Mouse (Mus musculus) forebrain, embryonic 12.5 days (tissue): Measurements from ENCODE around the gene Ccn2. TPM values are rescaled to one million over a fixed set of nuclear protein-coding genes. Genes with fewer than 3 reads are reported as not detected.

Experiments used
- ATAC-seq: fragments of 200-750 bp; cut with Nextera tagmentation; 2 replicates; pipeline ENCODE4 v1.8.0; 2017; ENCODE audit warnings: moderate TSS enrichment; ENCODE audit not compliant: low FRiP score
- H3K27ac ChIP-seq: fragments of 300-500 bp; sonication (generic); 2 replicates; pipeline ENCODE4 v1.5.1; 2016; ENCODE audit warnings: mild to moderate bottlenecking
- H3K27me3 ChIP-seq: fragments of 300-500 bp; sonication (generic); 2 replicates; pipeline ENCODE4 v1.6.1; 2016; ENCODE audit warnings: mild to moderate bottlenecking
- H3K36me3 ChIP-seq: fragments of 300-500 bp; sonication (generic); replicated peaks from 2 replicates; pipeline ENCODE4 v1.6.1; 2016; ENCODE audit warnings: mild to moderate bottlenecking
- H3K4me1 ChIP-seq: fragments of 300-500 bp; sonication (generic); 2 replicates; pipeline ENCODE4 v1.6.1; 2016
- H3K4me2 ChIP-seq: fragments of 300-500 bp; sonication (generic); 2 replicates; pipeline ENCODE4 v1.6.1; 2016; ENCODE audit warnings: mild to moderate bottlenecking, moderate library complexity
- H3K4me3 ChIP-seq: fragments of 300-500 bp; sonication (generic); replicated peaks from 2 replicates; pipeline ENCODE4 v1.5.1; 2016; ENCODE audit warnings: mild to moderate bottlenecking
- H3K9ac ChIP-seq: fragments of 300-500 bp; sonication (generic); 2 replicates; pipeline ENCODE4 v1.6.1; 2016; ENCODE audit warnings: mild to moderate bottlenecking
- H3K9me3 ChIP-seq: fragments of 300-500 bp; sonication (generic); 2 replicates; pipeline ENCODE4 v1.6.1; 2016
- WGBS: fragments of 180-500 bp; shearing (Covaris S2); methylation state at CpG from one replicate; pipeline ENCODE4 v1.1.7; 2016; 5-methylcytosine and 5-hydroxymethylcytosine counted together
- polyA plus RNA-seq: library from polyadenylated mRNA; unstranded; fragments of >200 nt; fragmentation: Nextera tagmentation; extraction: Ambion mirVana; gene quantifications from 2 replicates; pipeline ENCODE4 v1.2.1, GENCODE M21; 2016

Ccn2 gene
- polyA plus RNA-seq, result 5.0 and 7.7 TPM in 2 replicates

DNA sequence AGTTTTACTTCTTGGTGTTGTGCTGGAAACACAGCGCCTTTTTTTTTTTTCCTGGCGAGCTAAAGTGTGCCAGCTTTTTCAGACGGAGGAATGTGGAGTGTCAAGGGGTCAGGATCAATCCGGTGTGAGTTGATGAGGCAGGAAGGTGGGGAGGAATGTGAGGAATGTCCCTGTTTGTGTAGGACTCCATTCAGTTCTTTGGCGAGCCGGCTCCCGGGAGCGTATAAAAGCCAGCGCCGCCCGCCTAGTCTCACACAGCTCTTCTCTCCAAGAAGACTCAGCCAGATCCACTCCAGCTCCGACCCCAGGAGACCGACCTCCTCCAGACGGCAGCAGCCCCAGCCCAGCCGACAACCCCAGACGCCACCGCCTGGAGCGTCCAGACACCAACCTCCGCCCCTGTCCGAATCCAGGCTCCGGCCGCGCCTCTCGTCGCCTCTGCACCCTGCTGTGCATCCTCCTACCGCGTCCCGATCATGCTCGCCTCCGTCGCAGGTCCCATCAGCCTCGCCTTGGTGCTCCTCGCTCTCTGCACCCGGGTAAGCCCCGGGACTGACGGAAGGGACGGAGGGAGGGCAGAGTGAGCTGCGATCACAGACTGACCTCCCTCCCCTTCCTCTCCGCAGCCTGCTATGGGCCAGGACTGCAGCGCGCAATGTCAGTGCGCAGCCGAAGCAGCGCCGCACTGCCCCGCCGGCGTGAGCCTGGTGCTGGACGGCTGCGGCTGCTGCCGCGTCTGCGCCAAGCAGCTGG lies at the start of gene Ccn2:
Gene Ccn2, plus strand, starts transcription at position 193 of the 753 bp plus-strand sequence.
- H3K27ac ChIP-seq, result peak within 1 kb of the TSS; percentile 63
- peak within 1 kb of the TSS; percentile 61 for H3K4me3 ChIP-seq
- peaks cover 11% of the 10 kb centered on the region; the same call in 1 of the 2 replicates for H3K27me3 ChIP-seq
- no peaks in the 10 kb centered on the region for H3K36me3 ChIP-seq
- H3K4me1 ChIP-seq, result peaks cover 19% of the 10 kb centered on the region
- H3K9ac ChIP-seq, result peak within 1 kb of the TSS; percentile 68
- peak; percentile 89 for ATAC-seq
- H3K4me2 ChIP-seq, result peak within 1 kb of the TSS; percentile 74
- no peaks in the 10 kb centered on the region for H3K9me3 ChIP-seq
- WGBS, result under 1% methylated on average over 52 of the region's 53 CpGs

DNA sequence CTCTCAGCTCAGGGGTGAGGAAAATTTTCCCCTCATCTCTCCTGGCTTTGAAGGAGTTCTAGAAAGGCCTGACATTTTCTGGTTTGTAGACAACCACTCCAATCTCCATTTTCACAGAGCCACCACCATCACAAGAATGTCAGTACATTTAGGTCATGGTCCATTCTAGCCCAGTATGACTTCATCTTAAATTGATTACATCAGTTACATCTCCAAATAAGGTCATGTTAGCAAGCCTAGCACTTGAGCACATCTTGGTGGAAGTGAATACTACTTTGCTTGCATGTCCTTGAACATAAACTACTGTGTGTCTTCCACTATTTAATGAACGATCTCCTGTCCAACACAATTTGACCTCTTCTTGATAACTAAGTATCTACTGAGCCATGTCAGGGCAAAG lies 42.4 kb upstream of the Ccn2 start:
- Histone ChIP-seq H3K4me3 (no peak overlapping the region), H3K9me3 (no peaks in the 10 kb centered on the region), H3K9ac (no peak overlapping the region), H3K27me3 (no peaks in the 10 kb centered on the region), H3K27ac (no peak overlapping the region), H3K4me1 (no peaks in the 10 kb centered on the region), H3K4me2 (no peak overlapping the region), H3K36me3 (no peaks in the 10 kb centered on the region)
- 86% methylated on average over 1 of the region's 1 CpGs for WGBS
- no peak for ATAC-seq

DNA sequence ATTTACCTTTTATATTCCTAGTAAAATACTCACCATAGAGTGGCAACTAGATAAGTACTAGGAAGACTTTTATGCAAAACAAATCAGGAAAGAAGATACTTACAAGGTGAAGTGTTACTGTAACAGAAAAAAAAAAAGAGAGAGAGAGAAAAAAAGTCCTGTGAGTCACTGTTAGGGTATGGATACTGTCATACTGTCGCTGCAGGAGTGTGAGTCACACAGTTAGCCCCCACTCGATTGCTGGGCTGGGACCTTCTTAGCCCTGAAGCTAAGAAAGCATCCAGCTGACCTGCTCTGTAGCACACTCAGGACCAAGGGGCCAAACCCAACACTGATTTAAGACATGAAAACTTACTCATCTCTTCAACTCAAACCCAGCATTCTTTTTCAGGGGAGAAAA lies 41.2 kb upstream of the Ccn2 start:
- H3K4me3 ChIP-seq, result no peak overlapping the region
- H3K4me1 ChIP-seq, result no peaks in the 10 kb centered on the region
- H3K27me3 ChIP-seq, result no peaks in the 10 kb centered on the region
- no peak overlapping the region for H3K4me2 ChIP-seq
- no peaks in the 10 kb centered on the region for H3K9me3 ChIP-seq
- ATAC-seq, result no peak
- H3K27ac ChIP-seq, result no peak overlapping the region
- 76% methylated on average over 2 of the region's 2 CpGs for WGBS
- no peak overlapping the region for H3K9ac ChIP-seq
- no peaks in the 10 kb centered on the region for H3K36me3 ChIP-seq

DNA sequence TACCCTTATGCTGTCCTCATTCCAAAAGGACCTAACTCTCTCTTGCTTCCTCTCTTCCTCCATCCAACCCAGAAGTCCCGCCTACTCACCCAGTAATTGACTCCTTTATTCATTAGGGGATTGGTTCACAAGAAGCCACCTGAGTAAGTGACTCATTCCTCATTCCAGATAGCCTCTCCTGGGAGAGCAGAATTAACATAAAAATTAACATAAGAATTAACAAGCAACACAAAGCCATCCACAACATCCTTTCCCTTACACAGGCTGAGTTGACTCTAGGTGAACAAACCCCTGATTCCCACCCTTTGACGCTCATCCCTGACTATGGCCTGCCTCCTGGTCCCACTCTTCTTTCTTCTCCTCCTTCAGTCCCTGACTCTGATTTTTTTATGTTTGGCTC lies 36.9 kb upstream of the Ccn2 start:
- WGBS, result 70% methylated on average over 2 of the region's 2 CpGs
- H3K36me3 ChIP-seq, result no peaks in the 10 kb centered on the region
- no peak for ATAC-seq
- H3K4me2 ChIP-seq, result no peak overlapping the region
- no peak overlapping the region for H3K4me3 ChIP-seq
- H3K27me3 ChIP-seq, result no peaks in the 10 kb centered on the region
- no peaks in the 10 kb centered on the region for H3K9me3 ChIP-seq
- no peak overlapping the region for H3K27ac ChIP-seq
- no peaks in the 10 kb centered on the region for H3K4me1 ChIP-seq
- no peak overlapping the region for H3K9ac ChIP-seq

DNA sequence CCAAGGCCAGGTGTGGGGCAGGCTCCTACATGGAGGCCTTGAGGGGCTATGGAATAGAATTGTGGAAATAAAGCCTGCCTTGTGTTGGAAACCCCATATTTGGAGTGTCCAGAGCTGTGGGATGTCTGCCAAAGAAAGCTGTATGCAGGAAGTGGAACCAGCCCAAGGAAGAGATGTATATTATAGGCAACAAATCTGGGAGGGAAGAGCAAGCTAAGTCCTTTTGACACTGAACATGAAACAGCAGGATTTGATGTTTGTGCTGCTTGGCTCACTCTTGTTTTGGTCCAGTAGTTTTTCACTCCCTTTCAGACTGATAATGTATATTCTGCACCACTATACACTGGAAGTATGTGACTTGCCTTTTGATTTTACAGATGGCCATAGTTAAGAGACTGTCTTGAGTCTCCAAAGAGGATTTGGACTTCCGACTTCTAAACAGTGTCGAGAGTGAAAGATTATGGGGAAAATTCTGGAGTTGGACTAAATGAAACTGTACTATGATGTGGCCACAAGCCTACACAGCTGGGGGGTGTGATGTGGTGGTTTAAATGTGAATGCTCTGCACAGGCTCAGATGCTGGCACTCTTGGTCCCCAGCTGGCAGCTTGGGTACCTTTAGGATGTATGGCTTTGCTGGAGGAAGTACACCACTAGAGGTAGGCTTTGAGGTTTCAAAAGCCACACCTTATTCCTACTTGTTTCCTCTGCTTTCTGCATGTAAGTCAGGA lies 25.4 kb upstream of the Ccn2 start:
- no peak overlapping the region for H3K4me2 ChIP-seq
- peaks cover 6% of the 10 kb centered on the region; the same call in 1 of the 2 replicates for H3K4me1 ChIP-seq
- H3K9ac ChIP-seq, result no peak overlapping the region
- no peak overlapping the region for H3K27ac ChIP-seq
- no peaks in the 10 kb centered on the region for H3K9me3 ChIP-seq
- WGBS, result 92% methylated on average over 2 of the region's 2 CpGs
- H3K4me3 ChIP-seq, result no peak overlapping the region
- no peaks in the 10 kb centered on the region for H3K36me3 ChIP-seq
- no peak for ATAC-seq
- no peaks in the 10 kb centered on the region for H3K27me3 ChIP-seq

DNA sequence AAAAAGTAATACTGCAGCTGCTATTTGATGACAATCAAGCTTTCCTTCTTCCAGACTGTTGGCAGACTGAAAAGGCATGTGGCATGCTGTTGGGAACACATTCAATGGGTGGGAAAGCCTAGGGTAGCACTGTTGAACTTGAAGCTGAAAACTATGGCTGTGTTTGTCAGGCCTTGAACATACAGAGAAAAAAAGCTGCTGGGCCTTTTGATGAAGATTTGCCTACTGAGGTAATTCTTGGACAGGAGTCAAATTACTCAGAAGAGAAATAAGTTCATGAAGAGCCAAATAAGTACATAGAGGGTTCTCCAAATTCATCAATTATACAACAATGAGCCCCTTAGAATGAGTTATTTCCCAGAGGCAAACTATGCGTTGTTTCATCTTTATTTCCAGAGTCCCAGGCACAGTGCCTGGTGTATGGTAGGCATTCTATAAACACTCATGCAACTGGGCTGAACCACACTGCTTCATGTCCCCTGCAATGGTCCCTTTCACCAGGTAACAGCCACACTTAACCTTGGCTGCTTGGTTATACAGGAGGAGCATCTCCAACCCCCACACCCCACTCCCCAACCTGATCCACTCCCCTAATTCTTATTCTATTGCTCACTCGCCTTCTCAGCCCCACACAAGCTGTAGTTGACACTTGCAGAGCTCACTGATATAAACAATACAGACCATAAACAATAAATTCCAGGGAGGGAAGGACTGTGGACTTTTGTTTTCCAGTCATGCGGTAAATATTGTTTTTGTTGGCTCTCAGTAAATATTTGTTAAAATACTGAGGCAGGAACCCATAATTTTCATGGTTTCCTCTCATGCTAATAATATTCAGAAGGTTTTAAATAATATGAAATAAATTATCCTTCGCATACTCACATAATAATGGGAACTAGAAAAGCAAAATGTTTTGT lies 22.9 kb upstream of the Ccn2 start:
- 64% methylated on average over 4 of the region's 4 CpGs for WGBS
- no peak overlapping the region for H3K27ac ChIP-seq
- H3K4me3 ChIP-seq, result no peak overlapping the region
- H3K4me2 ChIP-seq, result no peak overlapping the region
- H3K4me1 ChIP-seq, result peaks cover 6% of the 10 kb centered on the region; the same call in 1 of the 2 replicates
- no peaks in the 10 kb centered on the region for H3K9me3 ChIP-seq
- no peaks in the 10 kb centered on the region for H3K36me3 ChIP-seq
- H3K27me3 ChIP-seq, result no peaks in the 10 kb centered on the region
- no peak for ATAC-seq
- H3K9ac ChIP-seq, result no peak overlapping the region

DNA sequence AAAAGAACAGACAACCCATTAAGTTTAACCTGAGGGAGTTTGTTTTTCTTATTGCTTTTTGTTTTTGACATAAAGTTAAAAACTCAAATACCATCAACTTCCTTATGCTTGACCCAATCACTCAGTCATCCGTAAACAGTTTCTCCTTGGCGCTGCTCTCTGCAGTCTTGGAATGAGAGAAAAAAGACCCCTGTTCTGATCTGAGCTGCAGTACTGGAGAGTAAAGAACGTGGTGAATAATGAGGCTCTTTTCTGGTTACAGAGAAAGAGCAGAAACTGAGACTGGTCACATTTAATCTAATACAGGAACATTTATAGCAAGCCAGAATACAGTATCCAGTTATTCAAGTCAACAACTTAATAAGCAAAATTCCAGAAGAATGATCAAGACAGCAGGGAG lies 21.8 kb upstream of the Ccn2 start:
- no peaks in the 10 kb centered on the region for H3K36me3 ChIP-seq
- no peaks in the 10 kb centered on the region for H3K9me3 ChIP-seq
- H3K4me2 ChIP-seq, result no peak overlapping the region
- ATAC-seq, result no peak
- H3K27ac ChIP-seq, result no peak overlapping the region
- WGBS, result 42% methylated on average over 3 of the region's 3 CpGs
- no peak overlapping the region for H3K4me3 ChIP-seq
- no peak overlapping the region for H3K9ac ChIP-seq
- peaks cover 6% of the 10 kb centered on the region; the same call in 1 of the 2 replicates for H3K4me1 ChIP-seq
- H3K27me3 ChIP-seq, result no peaks in the 10 kb centered on the region

DNA sequence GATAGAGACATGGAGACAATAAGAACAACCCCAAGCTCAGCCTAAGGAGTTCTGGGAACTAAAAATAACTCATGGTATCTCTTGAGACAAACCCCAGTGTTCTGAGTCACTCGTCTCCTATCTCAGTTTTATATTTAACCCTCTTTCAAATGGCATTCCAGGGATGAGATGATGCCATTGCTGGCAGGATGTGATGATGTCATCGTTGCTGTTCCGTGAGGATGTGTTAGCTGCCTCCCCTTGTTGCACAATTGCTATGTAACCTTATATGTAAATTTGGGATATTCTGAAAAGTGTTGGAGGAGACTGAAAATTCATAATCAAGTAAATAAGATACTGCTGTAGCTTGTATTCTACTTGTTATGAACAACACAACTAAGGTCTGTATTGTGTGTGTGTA lies 14.2 kb upstream of the Ccn2 start:
- WGBS, result 86% methylated on average over 3 of the region's 3 CpGs
- Histone ChIP-seq H3K4me1 (no peaks in the 10 kb centered on the region), H3K27me3 (no peaks in the 10 kb centered on the region), H3K36me3 (no peaks in the 10 kb centered on the region), H3K4me3 (no peak overlapping the region), H3K4me2 (no peak overlapping the region), H3K27ac (no peak overlapping the region), H3K9me3 (no peaks in the 10 kb centered on the region), H3K9ac (no peak overlapping the region)
- no peak for ATAC-seq

DNA sequence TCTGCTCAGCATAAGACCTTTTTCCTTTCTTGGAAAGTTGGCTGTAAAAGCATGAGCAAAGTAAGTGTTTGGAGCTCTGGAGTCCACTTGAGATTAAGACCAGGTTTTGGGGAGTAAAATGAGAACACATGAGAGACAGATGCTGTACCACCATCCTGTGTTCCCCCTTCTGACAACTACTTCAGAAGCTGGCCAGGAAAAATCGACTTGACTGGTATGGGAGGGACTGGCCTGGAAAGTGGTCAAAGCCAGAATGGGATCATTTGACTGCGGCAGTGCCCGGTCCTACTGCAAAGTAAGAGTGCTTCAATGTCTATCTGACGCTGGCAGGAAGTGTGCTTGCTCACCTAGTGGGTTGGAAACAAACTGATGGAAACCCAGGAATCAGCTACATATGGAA lies 6.4 kb upstream of the Ccn2 start:
- H3K27ac ChIP-seq, result no peak overlapping the region
- 88% methylated on average over 4 of the region's 4 CpGs for WGBS
- H3K27me3 ChIP-seq, result no peaks in the 10 kb centered on the region
- H3K4me2 ChIP-seq, result no peak overlapping the region
- H3K4me1 ChIP-seq, result peaks cover 7% of the 10 kb centered on the region
- no peaks in the 10 kb centered on the region for H3K36me3 ChIP-seq
- H3K9me3 ChIP-seq, result no peaks in the 10 kb centered on the region
- no peak overlapping the region for H3K9ac ChIP-seq
- ATAC-seq, result no peak
- H3K4me3 ChIP-seq, result no peak overlapping the region

DNA sequence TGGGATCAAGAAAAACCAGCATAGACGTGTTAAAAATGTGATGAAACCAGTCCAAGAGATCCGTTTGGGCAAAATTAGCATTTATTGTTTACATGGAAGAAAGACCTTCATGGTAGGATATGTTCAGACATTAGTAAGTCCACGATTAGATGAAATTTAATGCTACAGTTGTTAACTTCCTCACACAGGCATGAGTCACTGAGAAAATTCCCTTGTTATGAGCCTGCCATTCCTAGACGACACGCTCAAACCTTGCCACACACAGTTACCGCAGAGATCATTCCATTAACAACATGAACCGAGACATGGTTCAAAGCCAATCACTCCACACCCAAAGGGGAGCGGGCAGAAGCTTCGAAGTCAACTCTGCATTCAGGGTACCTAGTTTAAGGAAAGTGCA lies 6.0 kb upstream of the Ccn2 start:
- no peak for ATAC-seq
- no peak overlapping the region for H3K4me3 ChIP-seq
- peaks cover 10% of the 10 kb centered on the region for H3K4me1 ChIP-seq
- WGBS, result 93% methylated on average over 9 of the region's 9 CpGs
- no peaks in the 10 kb centered on the region for H3K27me3 ChIP-seq
- H3K9ac ChIP-seq, result no peak overlapping the region
- H3K27ac ChIP-seq, result no peak overlapping the region
- H3K36me3 ChIP-seq, result no peaks in the 10 kb centered on the region
- H3K9me3 ChIP-seq, result no peaks in the 10 kb centered on the region
- H3K4me2 ChIP-seq, result no peak overlapping the region

DNA sequence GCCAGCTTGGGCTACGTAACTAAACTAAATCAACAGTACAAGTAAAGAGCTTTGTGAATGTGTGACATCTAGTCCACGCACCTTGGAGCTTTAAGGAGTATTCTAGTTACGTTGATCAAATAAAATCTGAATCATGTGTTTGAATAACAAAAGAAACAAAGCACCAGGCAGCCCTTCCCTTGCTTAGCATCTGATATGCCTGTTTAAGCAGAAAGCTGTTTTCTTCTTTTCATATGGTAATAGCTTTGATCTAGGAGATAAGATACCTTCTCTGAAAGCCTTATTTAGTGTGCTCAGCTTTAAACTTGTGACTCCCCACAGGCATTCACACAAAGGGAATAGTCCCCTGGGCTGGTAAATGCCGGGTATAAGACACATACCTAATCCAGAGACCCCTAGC lies 4.7 kb upstream of the Ccn2 start:
- ATAC-seq, result no peak
- H3K36me3 ChIP-seq, result no peaks in the 10 kb centered on the region
- H3K4me2 ChIP-seq, result no peak overlapping the region
- no peaks in the 10 kb centered on the region for H3K9me3 ChIP-seq
- WGBS, result 36% methylated on average over 4 of the region's 4 CpGs
- no peaks in the 10 kb centered on the region for H3K27me3 ChIP-seq
- H3K4me3 ChIP-seq, result no peak overlapping the region
- H3K9ac ChIP-seq, result no peak overlapping the region
- no peak overlapping the region for H3K27ac ChIP-seq
- peaks cover 14% of the 10 kb centered on the region for H3K4me1 ChIP-seq

DNA sequence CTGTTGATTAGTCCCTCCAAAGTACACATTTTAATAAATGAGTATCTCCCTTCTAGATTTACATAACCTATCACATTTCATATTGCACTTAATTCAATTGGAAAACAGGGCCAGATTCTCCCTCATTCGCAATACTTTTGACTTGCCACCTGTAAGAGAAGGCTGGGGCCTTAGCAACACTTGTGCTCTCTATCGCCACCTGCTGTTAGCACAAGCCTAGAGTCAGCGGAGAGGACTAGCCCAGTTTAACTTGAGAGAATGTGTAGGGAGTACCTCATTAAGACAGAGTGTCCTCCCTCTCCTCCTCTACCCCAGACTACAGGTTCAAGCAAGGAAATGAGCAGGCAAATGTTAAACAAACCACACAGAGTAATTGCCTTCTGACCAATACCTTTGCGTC lies 4.1 kb upstream of the Ccn2 start:
- Histone ChIP-seq H3K9me3 (no peaks in the 10 kb centered on the region), H3K9ac (no peak overlapping the region), H3K4me2 (no peak overlapping the region), H3K4me1 (peaks cover 17% of the 10 kb centered on the region), H3K27me3 (peaks cover 5% of the 10 kb centered on the region; the same call in 1 of the 2 replicates), H3K27ac (no peak overlapping the region), H3K4me3 (no peak overlapping the region), H3K36me3 (no peaks in the 10 kb centered on the region)
- WGBS, result 11% methylated on average over 4 of the region's 4 CpGs
- peak; percentile 66; the same call in 1 of the 2 replicates for ATAC-seq
